Mouse (Mus musculus): Measurements from ENCODE around the gene Ergic3. TPM values are rescaled to one million over a fixed set of nuclear protein-coding genes. Genes with fewer than 3 reads are reported as not detected.

The Ergic3 gene
- total RNA-seq (2014; rRNA removed) (253 and 279 TPM in 2 replicates), polyA plus RNA-seq (2015; fragmentation: Nextera tagmentation; extraction: Ambion mirVana) (445 and 473 TPM in 2 replicates)

- H3K4me1 ChIP-seq (ENCODE audit: insufficient read depth): peaks cover 10% of the 10 kb centered on the region
- H3K9ac ChIP-seq: peak within 1 kb of the TSS; percentile 62
- no peaks in the 10 kb centered on the region for H3K27me3 ChIP-seq (ENCODE audit: insufficient read depth, low read length)
- peaks cover 35% of the 10 kb centered on the region for H3K36me3 ChIP-seq (ENCODE audit: insufficient read depth)
- no peaks in the 10 kb centered on the region for H3K9me3 ChIP-seq (ENCODE audit: low read length)
- peak within 1 kb of the TSS; percentile 46 for H3K27ac ChIP-seq (ENCODE audit: low read depth, low read length)
- peak within 1 kb of the TSS; percentile 74 for H3K4me2 ChIP-seq (ENCODE audit: low read depth)
- H3K4me3 ChIP-seq (ENCODE audit: low read depth, low read length): peak within 1 kb of the TSS; percentile 53
- DNase-seq (peak; percentile 97), ATAC-seq (peak; percentile 99)
- under 1% methylated on average over 45 of the region's 45 CpGs for WGBS
- 0 out of 2 replicates have a peak, but pooled peaks have one; percentile 1 for TF ChIP-seq CTCF (IDR thresholded peaks at IDR 0.05; ENCODE audit: low read depth)
Measured at GRCm38 (mm10) chr2:156007888-156008532, at the start of gene Ergic3, which contains the start of gene 6430550D23Rik. TSS of gene Ergic3 (plus strand) at chr2:156008045. TSS of gene 6430550D23Rik (minus strand) at chr2:156007977.

GRCm38 (mm10) chr2:155959981-155960380 lies 47.9 kb upstream of the Ergic3 start:
- Histone ChIP-seq H3K27ac (ENCODE audit: low read depth, low read length) (no peak overlapping the region), H3K4me2 (ENCODE audit: low read depth) (no peak overlapping the region), H3K36me3 (ENCODE audit: insufficient read depth) (peaks cover 26% of the 10 kb centered on the region), H3K4me3 (ENCODE audit: low read depth, low read length) (no peak overlapping the region), H3K27me3 (ENCODE audit: insufficient read depth, low read length) (no peaks in the 10 kb centered on the region), H3K9ac (no peak overlapping the region), H3K9me3 (ENCODE audit: low read length) (no peaks in the 10 kb centered on the region), H3K4me1 (ENCODE audit: insufficient read depth) (0 out of 2 replicates have a peak, but pooled peaks cover 4% of the 10 kb centered on the region)
- no peak for TF ChIP-seq CTCF (IDR thresholded peaks at IDR 0.05; ENCODE audit: low read depth)
- WGBS: 88% methylated on average over 5 of the region's 5 CpGs
- ATAC-seq (no peak), DNase-seq (no peak)

GRCm38 (mm10) chr2:155961862-155962261 lies 46.0 kb upstream of the Ergic3 start:
- Histone ChIP-seq H3K36me3 (ENCODE audit: insufficient read depth) (peaks cover 40% of the 10 kb centered on the region), H3K9ac (no peak overlapping the region), H3K27me3 (ENCODE audit: insufficient read depth, low read length) (no peaks in the 10 kb centered on the region), H3K9me3 (ENCODE audit: low read length) (no peaks in the 10 kb centered on the region), H3K4me3 (ENCODE audit: low read depth, low read length) (no peak overlapping the region), H3K4me2 (ENCODE audit: low read depth) (no peak overlapping the region), H3K4me1 (ENCODE audit: insufficient read depth) (0 out of 2 replicates have a peak, but pooled peaks cover 4% of the 10 kb centered on the region), H3K27ac (ENCODE audit: low read depth, low read length) (no peak overlapping the region)
- WGBS: 80% methylated on average over 10 of the region's 10 CpGs
- ATAC-seq (no peak), DNase-seq (no peak)
- no peak for TF ChIP-seq CTCF (IDR thresholded peaks at IDR 0.05; ENCODE audit: low read depth)

GRCm38 (mm10) chr2:155962991-155963390 lies 44.9 kb upstream of the Ergic3 start:
- Histone ChIP-seq H3K9me3 (ENCODE audit: low read length) (no peaks in the 10 kb centered on the region), H3K36me3 (ENCODE audit: insufficient read depth) (peaks cover 51% of the 10 kb centered on the region), H3K27me3 (ENCODE audit: insufficient read depth, low read length) (no peaks in the 10 kb centered on the region), H3K4me2 (ENCODE audit: low read depth) (no peak overlapping the region), H3K9ac (no peak overlapping the region), H3K27ac (ENCODE audit: low read depth, low read length) (no peak overlapping the region), H3K4me1 (ENCODE audit: insufficient read depth) (no peaks in the 10 kb centered on the region), H3K4me3 (ENCODE audit: low read depth, low read length) (no peak overlapping the region)
- peak; percentile 72 for TF ChIP-seq CTCF (IDR thresholded peaks at IDR 0.05; ENCODE audit: low read depth)
- ATAC-seq: peak; percentile 74
- WGBS: 19% methylated on average over 1 of the region's 1 CpGs
- peak; percentile 61 for DNase-seq

GRCm38 (mm10) chr2:155973348-155973747 lies 34.5 kb upstream of the Ergic3 start:
- TF ChIP-seq CTCF (IDR thresholded peaks at IDR 0.05; ENCODE audit: low read depth): no peak
- DNase-seq (no peak), ATAC-seq (no peak)
- 82% methylated on average over 6 of the region's 6 CpGs for WGBS
- Histone ChIP-seq H3K9me3 (ENCODE audit: low read length) (no peaks in the 10 kb centered on the region), H3K4me3 (ENCODE audit: low read depth, low read length) (no peak overlapping the region), H3K4me1 (ENCODE audit: insufficient read depth) (no peaks in the 10 kb centered on the region), H3K36me3 (ENCODE audit: insufficient read depth) (peaks cover 85% of the 10 kb centered on the region), H3K9ac (no peak overlapping the region), H3K27ac (ENCODE audit: low read depth, low read length) (no peak overlapping the region), H3K27me3 (ENCODE audit: insufficient read depth, low read length) (no peaks in the 10 kb centered on the region), H3K4me2 (ENCODE audit: low read depth) (no peak overlapping the region)

GRCm38 (mm10) chr2:155974087-155974731 lies 33.6 kb upstream of the Ergic3 start:
- no peak overlapping the region for H3K4me3 ChIP-seq (ENCODE audit: low read depth, low read length)
- no peaks in the 10 kb centered on the region for H3K27me3 ChIP-seq (ENCODE audit: insufficient read depth, low read length)
- H3K4me2 ChIP-seq (ENCODE audit: low read depth): no peak overlapping the region
- no peak for ATAC-seq
- no peak overlapping the region for H3K27ac ChIP-seq (ENCODE audit: low read depth, low read length)
- TF ChIP-seq CTCF (IDR thresholded peaks at IDR 0.05; ENCODE audit: low read depth): peak; percentile 16; the same call in 1 of the 2 replicates
- DNase-seq: no peak
- H3K9me3 ChIP-seq (ENCODE audit: low read length): no peaks in the 10 kb centered on the region
- no peaks in the 10 kb centered on the region for H3K4me1 ChIP-seq (ENCODE audit: insufficient read depth)
- H3K9ac ChIP-seq: no peak overlapping the region
- 82% methylated on average over 14 of the region's 14 CpGs for WGBS
- H3K36me3 ChIP-seq (ENCODE audit: insufficient read depth): peaks cover 84% of the 10 kb centered on the region

Data from forebrain, postnatal 0 days (tissue).